Mouse (Mus musculus): ENCODE results near the gene Ptges.

DNA sequence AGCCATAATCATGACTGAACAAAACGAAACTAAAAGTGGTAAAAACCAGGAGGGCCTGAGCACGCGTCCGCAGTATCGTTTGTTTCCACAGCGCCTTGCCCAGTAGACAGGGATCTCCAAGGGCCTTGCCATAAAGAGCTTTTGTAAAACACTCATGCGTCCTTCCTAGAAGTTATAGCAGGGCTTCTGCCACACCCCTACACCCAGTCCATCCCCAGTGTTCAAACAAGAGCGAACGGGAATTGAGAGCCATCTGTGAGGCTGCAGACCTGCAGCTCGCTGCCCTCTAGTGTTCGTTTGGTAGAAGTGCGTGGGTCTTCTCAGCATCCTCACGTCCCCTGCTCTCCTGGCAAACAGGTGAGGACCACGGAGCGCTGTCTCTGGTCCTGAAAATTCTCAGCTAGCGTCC is 12.9 kb upstream of the Ptges start:
- TF ChIP-seq CTCF (IDR thresholded peaks at IDR 0.05) (peak; percentile 95), EP300 (IDR thresholded peaks at IDR 0.05) (no peak)

Measured in lung, postnatal 0 days (tissue).